Mouse (Mus musculus): Measurements from ENCODE around the gene Tmem160. TPM values are rescaled to one million over a fixed set of nuclear protein-coding genes. Genes with fewer than 3 reads are reported as not detected.

The Tmem160 gene
- polyA plus RNA-seq, 1 experiment from 2014 or later: 87.9 TPM

DNA sequence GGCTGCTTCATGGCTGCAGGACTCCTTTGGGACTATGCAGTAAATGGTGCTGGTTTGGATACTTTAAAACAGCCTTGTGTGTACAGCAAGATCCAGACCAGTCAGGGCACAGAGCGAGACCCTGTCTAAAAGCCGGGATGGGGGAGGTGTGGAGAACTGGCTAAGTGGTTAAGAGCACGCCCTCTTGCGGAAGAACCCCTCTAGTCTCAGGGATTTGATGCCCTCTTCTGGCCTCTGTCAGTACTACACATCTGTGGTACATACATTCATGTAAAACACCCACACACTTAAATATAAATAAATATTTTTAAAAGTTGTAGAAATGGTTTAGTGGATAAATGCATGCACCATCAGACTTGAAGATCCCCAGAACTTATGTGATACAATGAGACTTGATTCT is 14.0 kb downstream of the Tmem160 start:
- 48% methylated on average over 4 of the region's 4 CpGs for WGBS
- no peak overlapping the region for H3K27ac ChIP-seq (ENCODE audit: low read length)
- DNase-seq (ENCODE audit: low spot score): peak; percentile 27
- TF ChIP-seq CTCF (IDR thresholded peaks at IDR 0.05) (peak; percentile 56), EP300 (IDR thresholded peaks at IDR 0.05) (no peak)
- no peak for ATAC-seq
- H3K9me3 ChIP-seq (ENCODE audit: low read length): no peaks in the 10 kb centered on the region
- H3K36me3 ChIP-seq (ENCODE audit: insufficient read depth, low read length): no peaks in the 10 kb centered on the region
- no peak overlapping the region for H3K4me2 ChIP-seq (replicated peaks; ENCODE audit: low read depth, low read length)
- H3K4me1 ChIP-seq (ENCODE audit: insufficient read depth, low read depth, low read length): no peaks in the 10 kb centered on the region
- no peaks in the 10 kb centered on the region for H3K27me3 ChIP-seq (replicated peaks; ENCODE audit: insufficient read depth, low read length)
- H3K4me3 ChIP-seq (ENCODE audit: low read depth, low read length): no peak overlapping the region
- H3K9ac ChIP-seq (replicated peaks; ENCODE audit: low read depth): no peak overlapping the region

DNA sequence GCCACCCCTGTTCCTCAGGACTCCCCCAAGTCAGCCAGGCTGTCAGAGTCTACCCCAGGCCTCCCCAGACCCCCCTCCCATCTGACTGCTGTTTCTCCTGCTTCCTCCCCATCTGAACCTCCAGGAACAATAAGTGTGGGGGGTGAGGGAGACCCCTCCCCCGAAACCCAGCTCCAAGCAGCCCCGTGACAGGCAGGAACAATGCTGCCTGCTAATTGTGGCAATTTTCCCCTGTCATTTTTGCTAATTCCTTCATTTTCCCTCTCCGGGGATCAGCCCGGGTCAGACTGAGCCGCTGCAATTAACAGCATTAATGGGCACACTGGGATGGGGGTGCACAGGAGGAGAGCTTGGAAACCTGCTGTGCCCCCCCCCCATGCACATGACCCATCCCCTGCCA is 15.5 kb downstream of the Tmem160 start:
- H3K4me3 ChIP-seq (ENCODE audit: low read depth, low read length): no peak overlapping the region
- TF ChIP-seq EP300 (IDR thresholded peaks at IDR 0.05) (no peak), CTCF (IDR thresholded peaks at IDR 0.05) (no peak)
- no peak overlapping the region for H3K4me2 ChIP-seq (replicated peaks; ENCODE audit: low read depth, low read length)
- WGBS: 44% methylated on average over 5 of the region's 5 CpGs
- H3K27ac ChIP-seq (ENCODE audit: low read length): no peak overlapping the region
- no peaks in the 10 kb centered on the region for H3K4me1 ChIP-seq (ENCODE audit: insufficient read depth, low read depth, low read length)
- no peak overlapping the region for H3K9ac ChIP-seq (replicated peaks; ENCODE audit: low read depth)
- no peaks in the 10 kb centered on the region for H3K9me3 ChIP-seq (ENCODE audit: low read length)
- DNase-seq (ENCODE audit: low spot score): no peak
- no peak for ATAC-seq
- peaks cover 3% of the 10 kb centered on the region for H3K27me3 ChIP-seq (replicated peaks; ENCODE audit: insufficient read depth, low read length)
- H3K36me3 ChIP-seq (ENCODE audit: insufficient read depth, low read length): no peaks in the 10 kb centered on the region

DNA sequence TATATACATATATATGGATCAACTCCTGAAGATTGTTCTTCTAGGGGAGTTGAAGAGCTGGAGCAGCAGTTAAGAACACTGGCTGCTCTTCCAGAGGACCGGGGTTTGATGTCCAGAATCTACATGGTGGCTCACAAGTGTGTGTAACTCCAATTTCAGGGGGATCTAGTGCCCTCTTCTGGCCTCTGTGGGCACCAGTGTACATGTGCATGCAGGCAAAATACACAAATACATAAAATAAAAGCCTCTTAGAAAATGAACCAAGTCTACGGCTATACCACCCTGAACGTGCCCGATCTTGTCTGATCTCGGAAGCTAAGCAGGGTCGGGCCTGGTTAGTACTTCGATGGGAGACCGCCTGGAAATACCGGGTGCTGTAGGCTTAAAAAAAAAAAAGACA is 19.0 kb downstream of the Tmem160 start:
- ATAC-seq (no peak), DNase-seq (ENCODE audit: low spot score) (peak; percentile 26)
- Histone ChIP-seq H3K4me3 (ENCODE audit: low read depth, low read length) (no peak overlapping the region), H3K27ac (ENCODE audit: low read length) (no peak overlapping the region), H3K36me3 (ENCODE audit: insufficient read depth, low read length) (no peaks in the 10 kb centered on the region), H3K4me1 (ENCODE audit: insufficient read depth, low read depth, low read length) (no peaks in the 10 kb centered on the region; the same call in 1 of the 2 replicates), H3K9me3 (ENCODE audit: low read length) (no peaks in the 10 kb centered on the region), H3K9ac (replicated peaks; ENCODE audit: low read depth) (no peak overlapping the region), H3K27me3 (replicated peaks; ENCODE audit: insufficient read depth, low read length) (peaks cover 32% of the 10 kb centered on the region), H3K4me2 (replicated peaks; ENCODE audit: low read depth, low read length) (no peak overlapping the region)
- 43% methylated on average over 9 of the region's 9 CpGs for WGBS
- TF ChIP-seq EP300 (IDR thresholded peaks at IDR 0.05) (no peak), CTCF (IDR thresholded peaks at IDR 0.05) (peak; percentile 56)

DNA sequence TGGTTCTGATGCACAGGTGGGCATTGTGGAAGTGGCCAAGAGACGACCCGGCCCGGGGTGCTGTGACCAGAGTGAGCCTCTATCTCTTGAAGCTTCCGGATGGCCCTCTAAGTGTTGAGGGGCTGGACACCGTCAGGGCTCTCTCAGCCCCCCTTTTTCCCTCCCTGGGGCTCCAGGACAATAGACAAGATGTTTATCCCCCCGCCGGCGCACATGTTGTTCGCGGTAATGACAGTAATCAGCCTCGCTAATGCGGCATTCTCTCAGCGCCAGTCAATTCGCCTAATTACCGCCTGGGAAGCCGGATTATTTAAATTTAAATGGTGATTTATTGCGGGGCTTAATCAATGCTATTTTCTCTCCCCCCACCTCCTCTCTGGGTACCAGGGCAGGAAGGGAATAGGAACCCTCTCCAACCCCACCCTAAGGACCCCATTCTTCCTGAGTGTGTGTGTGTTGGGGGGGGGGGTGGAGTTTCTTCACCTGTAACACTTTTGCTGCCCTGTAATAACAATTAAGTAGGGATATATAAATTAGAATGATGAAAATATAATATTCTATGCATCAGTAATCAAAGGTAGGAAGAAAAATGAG is 19.6 kb downstream of the Tmem160 start:
- Histone ChIP-seq H3K27ac (ENCODE audit: low read length) (no peak overlapping the region), H3K4me3 (ENCODE audit: low read depth, low read length) (no peak overlapping the region), H3K9me3 (ENCODE audit: low read length) (no peaks in the 10 kb centered on the region), H3K36me3 (ENCODE audit: insufficient read depth, low read length) (no peaks in the 10 kb centered on the region), H3K9ac (replicated peaks; ENCODE audit: low read depth) (no peak overlapping the region), H3K4me2 (replicated peaks; ENCODE audit: low read depth, low read length) (no peak overlapping the region), H3K4me1 (ENCODE audit: insufficient read depth, low read depth, low read length) (no peaks in the 10 kb centered on the region; the same call in 1 of the 2 replicates), H3K27me3 (replicated peaks; ENCODE audit: insufficient read depth, low read length) (peaks cover 39% of the 10 kb centered on the region)
- 17% methylated on average over 17 of the region's 17 CpGs for WGBS
- ATAC-seq (no peak), DNase-seq (ENCODE audit: low spot score) (no peak)
- TF ChIP-seq EP300 (IDR thresholded peaks at IDR 0.05): no peak
- TF ChIP-seq CTCF (IDR thresholded peaks at IDR 0.05): no peak

DNA sequence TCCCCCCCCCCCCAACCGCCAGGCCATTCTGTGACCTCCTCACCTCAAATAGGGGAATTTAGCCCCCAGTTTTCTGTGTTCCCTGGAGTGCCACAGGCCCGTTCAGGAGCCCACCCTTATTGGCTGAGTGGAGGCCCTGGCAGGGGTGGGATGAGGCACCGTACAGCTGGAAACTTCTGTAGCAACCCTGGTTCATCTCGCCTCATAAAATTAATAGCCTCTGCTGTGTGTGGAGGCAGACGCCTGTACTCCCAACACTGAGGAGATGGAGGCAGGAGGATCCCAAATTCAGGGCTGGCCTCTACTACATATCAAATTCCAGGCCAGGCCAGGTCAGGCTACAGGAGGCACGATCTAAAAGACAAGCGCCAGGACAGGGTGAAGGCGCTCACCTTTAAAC is 21.3 kb downstream of the Tmem160 start:
- no peaks in the 10 kb centered on the region for H3K9me3 ChIP-seq (ENCODE audit: low read length)
- WGBS: 57% methylated on average over 8 of the region's 8 CpGs
- no peak for TF ChIP-seq CTCF (IDR thresholded peaks at IDR 0.05)
- no peak for TF ChIP-seq EP300 (IDR thresholded peaks at IDR 0.05)
- H3K4me3 ChIP-seq (ENCODE audit: low read depth, low read length): no peak overlapping the region
- no peak for ATAC-seq
- no peaks in the 10 kb centered on the region; the same call in 1 of the 2 replicates for H3K4me1 ChIP-seq (ENCODE audit: insufficient read depth, low read depth, low read length)
- no peak for DNase-seq (ENCODE audit: low spot score)
- H3K27me3 ChIP-seq (replicated peaks; ENCODE audit: insufficient read depth, low read length): peaks cover 43% of the 10 kb centered on the region
- H3K36me3 ChIP-seq (ENCODE audit: insufficient read depth, low read length): no peaks in the 10 kb centered on the region
- no peak overlapping the region for H3K27ac ChIP-seq (ENCODE audit: low read length)
- H3K9ac ChIP-seq (replicated peaks; ENCODE audit: low read depth): no peak overlapping the region
- no peak overlapping the region for H3K4me2 ChIP-seq (replicated peaks; ENCODE audit: low read depth, low read length)

DNA sequence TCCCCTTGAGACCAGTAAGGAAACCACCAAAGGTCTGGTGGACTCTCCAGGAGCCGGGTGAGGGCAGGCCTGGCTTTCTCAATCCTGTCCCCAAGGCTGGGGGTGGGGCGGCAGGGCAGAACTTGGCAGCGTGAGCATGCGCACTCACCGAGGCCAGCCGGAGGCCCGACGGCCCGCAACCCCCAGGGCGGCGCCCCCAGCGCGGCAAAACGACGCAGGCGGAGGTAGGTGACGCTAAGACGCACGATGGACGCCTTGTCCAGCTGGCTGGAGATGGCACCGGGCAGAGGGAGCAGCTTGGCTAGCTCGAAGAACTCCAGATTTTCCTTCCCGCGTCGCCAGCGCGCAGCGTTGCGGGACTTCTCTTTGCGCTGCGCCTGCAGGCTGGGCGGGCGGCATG is 21.9 kb downstream of the Tmem160 start:
- 7% methylated on average over 33 of the region's 33 CpGs for WGBS
- no peak for TF ChIP-seq EP300 (IDR thresholded peaks at IDR 0.05)
- TF ChIP-seq CTCF (IDR thresholded peaks at IDR 0.05): no peak
- Histone ChIP-seq H3K27ac (ENCODE audit: low read length) (no peak overlapping the region), H3K4me3 (ENCODE audit: low read depth, low read length) (peak overlapping the region; percentile 21; the same call in 1 of the 2 replicates), H3K27me3 (replicated peaks; ENCODE audit: insufficient read depth, low read length) (peaks cover 43% of the 10 kb centered on the region), H3K4me2 (replicated peaks; ENCODE audit: low read depth, low read length) (peak overlapping the region; percentile 38), H3K9ac (replicated peaks; ENCODE audit: low read depth) (no peak overlapping the region), H3K9me3 (ENCODE audit: low read length) (no peaks in the 10 kb centered on the region), H3K4me1 (ENCODE audit: insufficient read depth, low read depth, low read length) (no peaks in the 10 kb centered on the region; the same call in 1 of the 2 replicates), H3K36me3 (ENCODE audit: insufficient read depth, low read length) (no peaks in the 10 kb centered on the region)
- peak; percentile 35; the same call in 1 of the 2 replicates for ATAC-seq
- peak; percentile 32 for DNase-seq (ENCODE audit: low spot score)

Measured in lung, postnatal 0 days (tissue).